Mouse (Mus musculus) mouse embryonic stem cell (cell line): ENCODE measurements around the gene Dhx34.

Experiments used
- in situ Hi-C, 2 experiments: fragments of 300-500 bp; cut with MboI; formaldehyde crosslinking; loops; 1 replicate in 1 of 2; 3 replicates in 1 of 2; pipeline ENCODE4 v1.14.3; 2019 to 2020; ENCODE audit warnings: low sequenced_read_pairs in 2 of 2, low pct_unique_long_range_greater_than_20kb in 1 of 2, mixed read lengths in 1 of 2; ENCODE audit not compliant: unreplicated experiment in 1 of 2

Dhx34 gene

GRCm38 (mm10) chr7:16175542-16175931, 46.3 kb downstream of the Dhx34 start:
- in situ Hi-C loops, result no loop called here

GRCm38 (mm10) chr7:16174597-16175541, 47.0 kb downstream of the Dhx34 start, which contains the start of gene Meis3:
TSS of gene Meis3 (plus strand) at chr7:16175090.
- in situ Hi-C loops, result no loop called here

- in situ Hi-C loops, result no loop called here
Measured at GRCm38 (mm10) chr7:16173146-16173545, 48.7 kb downstream of the Dhx34 start.

GRCm38 (mm10) chr7:16172586-16173140, 49.2 kb downstream of the Dhx34 start:
- in situ Hi-C loops, result no loop called here

GRCm38 (mm10) chr7:16172141-16172581, 49.7 kb downstream of the Dhx34 start:
- in situ Hi-C loops, result no loop called here

GRCm38 (mm10) chr7:16162036-16162435, 59.8 kb downstream of the Dhx34 start:
- in situ Hi-C loops, result no loop called here

- in situ Hi-C loops, result no loop called here
Measured at GRCm38 (mm10) chr7:16161302-16161701, 60.5 kb downstream of the Dhx34 start.

- in situ Hi-C loops, result no loop called here
Measured at GRCm38 (mm10) chr7:16160702-16161101, 61.1 kb downstream of the Dhx34 start.

- in situ Hi-C loops, result no loop called here
Measured at GRCm38 (mm10) chr7:16158735-16159134, 63.1 kb downstream of the Dhx34 start.

- in situ Hi-C loops, result no loop called here
Measured at GRCm38 (mm10) chr7:16156105-16156714, 65.6 kb downstream of the Dhx34 start.

- in situ Hi-C loops, result no loop called here
Measured at GRCm38 (mm10) chr7:16155132-16155872, 66.5 kb downstream of the Dhx34 start.

GRCm38 (mm10) chr7:16153522-16153921, 68.3 kb downstream of the Dhx34 start:
- in situ Hi-C loops, result no loop called here

- in situ Hi-C loops, result no loop called here
Measured at GRCm38 (mm10) chr7:16150191-16151145, 71.4 kb downstream of the Dhx34 start.

GRCm38 (mm10) chr7:16149241-16149640, 72.6 kb downstream of the Dhx34 start:
- in situ Hi-C loops, result no loop called here

- in situ Hi-C loops, result no loop called here
Measured at GRCm38 (mm10) chr7:16147643-16148042, 74.2 kb downstream of the Dhx34 start.
